Mouse (Mus musculus): Measurements from ENCODE around the gene Hax1.

- TF ChIP-seq CTCF (IDR thresholded peaks at IDR 0.05; ENCODE audit: low read depth, low read length) (no peak), POLR2A (IDR thresholded peaks at IDR 0.05; ENCODE audit: borderline replicate concordance, low read depth, low read length) (no peak)
These were observed 11.4 kb downstream of the Hax1 start for GRCm38 (mm10) chr3:89987211-89987610.
